Mouse (Mus musculus) kidney, adult 18-20 months (tissue): Measurements from ENCODE around the gene Akr7a5.

Source experiments
- DNase-seq: peaks from one replicate; pipeline ENCODE4 v3.0.0; 2021

Akr7a5 gene

DNA sequence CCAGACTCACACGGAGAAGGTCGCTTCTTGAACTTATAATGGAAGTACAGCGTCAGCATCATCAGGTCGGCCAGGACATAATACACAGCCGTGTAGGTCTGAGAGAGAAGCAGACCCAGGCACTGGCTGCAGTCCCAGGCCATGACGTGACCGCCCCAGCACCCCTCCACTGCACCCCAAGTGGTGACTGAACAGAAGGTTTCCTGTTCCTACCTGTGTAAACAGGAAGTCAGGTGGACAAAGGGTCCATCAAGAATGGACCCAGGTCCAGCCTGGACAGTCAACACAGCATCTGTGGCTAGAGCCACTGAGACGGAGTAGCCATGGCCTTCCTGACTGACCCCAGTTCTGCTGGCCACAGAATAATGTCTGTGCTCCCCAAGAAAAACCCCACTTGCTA lies 8.8 kb upstream of the Akr7a5 start:
- no peak for DNase-seq

DNA sequence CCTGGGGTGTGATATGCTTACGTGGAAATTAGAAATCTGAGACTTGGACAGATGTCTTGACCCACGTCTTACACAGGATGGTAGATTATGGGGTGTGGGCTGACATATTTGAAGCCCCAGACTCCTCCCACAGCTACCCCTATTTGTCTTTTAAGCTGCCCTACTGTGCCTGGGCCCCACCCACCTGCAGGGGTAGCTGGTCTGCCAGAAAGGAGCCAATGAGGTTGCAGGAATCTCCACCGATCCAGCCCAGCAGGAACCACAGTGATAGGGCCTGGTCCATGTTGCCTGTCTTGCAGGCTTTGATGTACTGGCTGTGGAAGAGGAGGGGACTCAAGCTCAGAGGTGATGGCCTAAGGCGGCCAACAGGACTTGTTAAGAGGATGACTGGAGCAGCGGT lies 8.3 kb upstream of the Akr7a5 start:
- DNase-seq = no peak

DNA sequence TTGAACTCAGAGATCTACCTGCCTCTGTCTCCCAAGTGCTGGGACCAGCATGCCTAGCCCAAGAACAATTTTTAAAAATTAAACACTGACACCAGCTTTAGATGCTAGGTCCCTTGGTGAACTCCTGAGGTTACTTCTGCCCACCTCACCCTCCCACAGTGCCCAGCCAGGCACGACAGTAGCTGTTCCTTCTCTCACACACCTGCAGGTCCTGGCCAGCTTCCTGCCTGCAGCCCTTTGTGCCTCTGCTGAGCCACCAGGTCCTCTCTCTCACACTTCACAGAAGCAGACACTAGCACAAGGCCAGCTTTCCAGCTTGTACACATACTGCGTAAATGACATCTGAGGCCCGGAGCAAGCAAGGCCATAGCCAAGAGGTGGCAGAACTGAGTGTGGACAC lies 5.0 kb upstream of the Akr7a5 start:
- no peak for DNase-seq

DNA sequence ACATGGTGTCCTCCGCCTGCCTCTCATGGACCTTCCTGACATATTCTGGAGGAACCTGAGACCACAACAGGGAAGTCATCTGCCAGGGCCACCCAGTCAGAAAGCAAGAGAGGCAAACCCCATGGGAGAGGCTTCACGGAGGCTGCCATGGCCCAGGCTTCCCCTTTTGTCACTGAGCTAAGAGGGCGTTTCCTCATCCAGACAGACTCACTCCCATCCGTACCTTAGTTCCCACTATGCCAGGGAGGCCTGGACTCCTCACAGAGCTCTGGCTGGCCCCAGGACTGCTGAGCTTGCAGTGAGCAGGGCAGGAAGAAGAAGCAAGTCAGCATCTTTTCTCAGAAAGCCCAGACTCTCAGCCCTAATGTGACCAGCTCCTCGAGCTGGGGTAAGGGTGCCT lies 2.6 kb upstream of the Akr7a5 start:
- no peak for DNase-seq

DNA sequence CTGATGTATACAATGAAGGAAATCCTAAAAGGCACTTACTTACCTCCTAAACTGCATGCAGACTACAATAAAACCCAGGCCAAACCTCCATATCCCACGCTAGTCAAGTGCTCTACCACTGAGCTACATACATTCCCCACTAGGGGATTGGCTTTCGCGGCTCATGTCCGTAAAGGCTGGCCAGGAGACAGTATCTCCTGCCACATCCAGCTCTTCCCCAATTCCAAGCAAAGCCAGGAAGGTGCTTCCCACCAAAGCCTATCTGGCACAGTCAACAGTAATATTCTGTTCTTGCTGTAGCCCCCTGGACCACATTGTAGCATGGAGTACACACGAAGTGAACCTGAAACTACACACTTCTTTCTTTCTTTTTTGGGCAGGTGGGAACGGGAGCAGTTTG lies 893 bp upstream of the Akr7a5 start:
- no peak for DNase-seq

DNA sequence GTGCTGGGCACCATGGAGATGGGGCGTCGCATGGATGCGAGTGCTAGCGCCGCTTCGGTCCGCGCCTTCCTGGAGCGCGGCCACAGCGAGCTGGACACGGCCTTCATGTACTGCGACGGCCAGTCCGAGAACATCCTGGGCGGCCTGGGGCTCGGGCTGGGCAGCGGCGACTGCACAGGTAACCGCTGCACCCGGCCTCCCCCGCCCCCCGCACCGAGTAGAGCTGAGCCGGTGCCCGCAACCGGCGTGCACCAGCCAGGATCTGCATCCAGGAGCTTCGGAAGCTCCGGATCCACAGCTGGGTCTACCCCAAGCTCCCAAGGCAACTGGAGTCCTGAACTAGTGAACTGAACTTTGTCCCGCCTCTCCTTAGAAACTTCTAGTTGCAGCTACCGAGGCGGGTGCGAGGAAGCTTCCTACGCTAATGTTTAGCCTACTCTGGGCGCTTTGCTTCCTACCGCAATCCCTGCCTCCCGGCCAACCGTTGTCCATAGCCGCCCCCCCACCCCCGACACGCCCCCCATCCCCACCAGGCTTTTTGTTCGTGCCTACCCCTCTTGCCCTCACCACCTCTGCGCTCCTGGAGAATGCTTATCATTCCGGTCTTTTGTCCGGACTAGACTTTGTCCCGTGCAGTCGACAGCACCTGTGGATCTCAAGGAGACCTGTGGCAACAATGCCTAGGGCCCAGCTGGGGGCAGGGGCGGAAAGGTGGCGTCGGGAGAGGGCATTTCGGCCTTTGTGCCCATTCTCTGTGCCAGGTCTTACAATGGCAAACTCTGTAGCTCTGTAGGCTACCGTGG lies 556 bp downstream of the Akr7a5 start:
- DNase-seq = peak; percentile 68

DNA sequence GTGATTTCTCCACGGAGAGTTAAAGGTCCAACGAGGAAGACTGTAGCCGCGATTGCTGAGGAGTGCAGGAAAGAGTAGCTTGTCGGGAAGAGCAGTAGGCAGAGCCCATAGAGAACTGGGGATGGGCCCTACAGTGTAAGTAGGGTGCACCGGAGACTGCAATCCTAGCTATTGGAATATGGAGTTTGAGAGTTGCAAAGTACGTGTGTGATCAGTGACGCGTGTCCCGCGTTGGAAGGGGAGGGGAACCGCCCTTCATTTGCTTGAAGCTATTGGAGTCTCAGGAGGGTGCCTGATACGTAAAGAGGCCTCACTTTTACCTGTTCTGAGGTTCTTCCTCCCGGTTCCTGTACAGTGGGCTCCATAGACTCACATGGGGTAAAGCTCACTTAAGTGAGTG lies 1.2 kb downstream of the Akr7a5 start:
- peak; percentile 38 for DNase-seq

DNA sequence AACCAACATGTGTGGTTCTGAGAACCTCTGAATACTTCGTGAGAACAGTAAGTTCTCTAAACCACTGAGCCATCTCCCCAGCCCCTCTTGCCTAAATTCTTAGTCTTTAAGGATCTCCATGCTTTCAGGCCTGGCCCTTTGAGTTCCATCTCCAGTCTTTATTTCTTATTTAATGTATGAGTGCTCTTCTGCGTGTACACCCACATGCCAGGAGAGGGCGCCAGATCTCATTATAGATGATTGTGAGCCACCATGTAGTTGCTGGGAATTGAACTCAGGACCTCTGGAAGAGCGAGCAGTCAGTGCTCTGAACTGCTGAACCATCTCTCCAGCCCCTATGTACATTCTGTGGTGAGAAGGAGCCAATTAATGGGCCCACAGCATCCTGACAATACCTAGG lies 2.1 kb downstream of the Akr7a5 start:
- peak; percentile 52 for DNase-seq

DNA sequence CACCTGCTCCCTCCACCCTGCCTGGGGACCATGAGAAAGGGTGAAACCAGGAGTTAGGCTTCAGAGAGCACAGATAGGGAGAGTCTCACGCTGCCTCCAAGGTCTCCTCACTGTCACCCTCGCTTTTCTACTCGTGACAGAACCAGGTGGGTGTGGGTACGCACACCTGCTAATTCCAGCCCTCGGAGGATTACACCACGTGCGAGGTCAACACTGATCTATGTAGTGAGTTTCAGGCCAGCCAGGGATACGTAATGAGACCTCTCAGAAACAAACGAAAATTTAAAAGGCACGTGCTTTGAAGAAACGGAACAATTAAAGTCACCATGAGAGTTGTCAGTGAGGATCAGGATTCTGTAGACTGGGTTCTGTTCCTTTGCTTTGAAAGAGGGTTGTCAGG lies 7.9 kb downstream of the Akr7a5 start:
- no peak for DNase-seq

DNA sequence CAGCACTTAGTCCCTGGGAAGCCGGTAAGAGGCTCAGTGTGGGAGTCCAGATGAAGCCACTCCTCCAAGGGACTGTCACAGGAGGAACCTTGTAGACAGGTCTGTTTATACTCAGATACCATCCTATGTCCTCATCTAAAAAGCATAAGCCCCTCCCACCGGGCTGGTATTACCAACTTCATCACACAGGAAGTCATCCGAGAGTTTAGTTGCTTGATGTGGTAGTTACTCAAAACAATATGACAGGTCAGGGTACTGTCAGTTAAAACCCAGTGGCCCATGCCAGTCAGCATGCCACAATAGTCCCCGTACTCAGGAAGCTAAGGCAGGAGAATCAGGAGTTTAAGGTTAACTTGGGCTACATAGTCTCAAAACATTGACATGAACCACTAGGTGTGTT lies 9.2 kb downstream of the Akr7a5 start:
- DNase-seq = no peak

DNA sequence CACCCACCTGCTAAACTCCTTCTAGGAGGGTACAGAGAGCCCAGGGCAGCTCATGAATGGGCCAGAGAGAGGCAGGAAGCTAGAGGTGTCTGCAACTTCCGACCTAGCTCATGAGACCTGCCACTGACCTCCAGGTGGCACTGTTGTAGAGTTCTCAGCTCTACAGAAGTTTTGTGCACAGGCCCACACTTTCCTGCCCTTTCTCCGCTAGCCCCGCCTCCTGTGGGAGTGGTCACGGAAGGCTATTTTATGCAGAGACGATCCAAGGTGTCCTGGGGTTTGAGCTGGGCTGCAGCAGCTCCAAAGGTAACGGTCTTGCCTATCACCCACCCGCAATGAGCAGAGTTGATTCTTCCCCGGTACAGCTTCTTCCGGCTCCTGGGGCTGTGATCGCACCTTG lies 20.1 kb downstream of the Akr7a5 start:
- peak; percentile 87 for DNase-seq

DNA sequence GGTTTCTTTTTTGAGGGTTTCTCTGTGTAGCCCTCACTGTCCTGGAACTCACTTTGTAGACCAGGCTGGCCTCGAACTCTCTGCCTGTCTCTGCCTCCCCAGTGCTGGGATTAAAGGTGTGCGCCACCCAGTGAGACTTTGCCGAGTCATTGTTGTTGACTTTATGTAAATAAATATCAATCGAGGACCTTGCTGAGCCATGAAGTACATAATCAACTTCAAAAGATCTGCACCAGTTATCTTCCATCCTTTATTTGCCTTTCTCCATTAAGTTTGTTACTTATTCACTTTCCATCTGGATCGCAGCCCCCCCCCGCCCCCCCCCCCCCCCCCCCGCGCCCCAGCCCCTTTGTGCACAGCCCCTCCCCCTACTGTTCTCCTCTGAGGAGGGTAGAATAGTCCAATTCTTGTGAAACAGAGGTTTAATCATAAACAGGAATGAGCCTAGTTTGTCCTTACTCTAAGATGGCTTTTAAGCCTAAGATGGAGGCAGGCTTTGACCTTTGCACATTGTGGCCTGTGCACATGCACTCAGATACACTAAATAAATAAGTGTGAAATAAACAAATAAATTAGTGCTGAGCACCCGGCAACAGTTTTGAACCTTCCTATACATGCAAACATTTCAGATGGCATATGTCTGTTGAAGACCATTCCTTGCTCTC lies 24.2 kb downstream of the Akr7a5 start:
- DNase-seq = no peak

DNA sequence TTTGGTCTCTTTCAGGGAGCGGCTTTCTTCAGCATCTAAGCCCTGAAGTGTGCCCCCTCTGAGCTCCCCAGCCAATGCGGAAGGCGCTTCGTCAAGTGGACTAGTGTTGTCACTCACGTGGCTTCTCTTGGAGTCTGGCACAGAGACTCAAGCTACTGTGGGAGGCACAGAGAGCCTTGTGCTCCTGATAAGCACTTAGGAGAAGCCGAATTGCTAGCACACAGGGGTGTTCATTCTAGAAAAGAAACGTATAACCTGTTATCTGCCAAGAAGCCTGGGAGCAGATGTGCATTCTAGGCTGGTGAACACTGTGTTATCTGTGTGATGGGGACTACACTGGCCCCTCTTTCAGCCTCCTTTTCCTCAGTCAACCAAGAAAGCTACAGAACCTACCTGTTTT lies 25.0 kb downstream of the Akr7a5 start:
- DNase-seq = no peak

DNA sequence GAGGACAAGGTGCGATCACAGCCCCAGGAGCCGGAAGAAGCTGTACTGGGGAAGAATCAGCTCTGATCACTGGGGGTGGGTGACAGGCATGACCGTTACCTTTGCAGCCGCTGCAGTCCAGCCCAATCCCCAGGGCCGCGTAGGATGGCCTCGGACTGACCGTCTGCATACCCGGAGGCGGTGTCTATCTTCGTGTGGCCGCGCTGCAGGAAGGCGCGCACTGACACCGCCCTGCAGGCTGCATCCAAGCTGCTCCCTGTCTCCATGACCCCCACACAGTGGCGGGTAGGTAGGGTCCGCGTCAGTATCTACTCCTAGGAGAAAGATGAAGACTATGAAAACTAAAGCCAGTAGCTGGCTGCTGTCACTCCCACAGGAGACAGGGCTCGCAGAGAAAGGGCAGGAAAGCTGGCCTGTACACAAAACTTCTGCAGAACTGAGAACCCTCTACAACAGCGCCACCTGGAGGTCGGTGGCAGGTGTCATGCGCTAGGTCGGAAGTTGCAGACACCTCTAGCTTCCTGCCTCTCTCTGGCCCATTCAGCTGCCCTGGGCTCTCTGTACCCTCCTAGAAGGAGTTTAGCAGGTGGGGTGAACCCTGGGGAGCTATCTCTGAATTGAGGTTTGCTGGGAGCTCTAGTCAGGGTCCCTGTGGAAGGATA lies 26.4 kb downstream of the Akr7a5 start:
- peak; percentile 84 for DNase-seq

DNA sequence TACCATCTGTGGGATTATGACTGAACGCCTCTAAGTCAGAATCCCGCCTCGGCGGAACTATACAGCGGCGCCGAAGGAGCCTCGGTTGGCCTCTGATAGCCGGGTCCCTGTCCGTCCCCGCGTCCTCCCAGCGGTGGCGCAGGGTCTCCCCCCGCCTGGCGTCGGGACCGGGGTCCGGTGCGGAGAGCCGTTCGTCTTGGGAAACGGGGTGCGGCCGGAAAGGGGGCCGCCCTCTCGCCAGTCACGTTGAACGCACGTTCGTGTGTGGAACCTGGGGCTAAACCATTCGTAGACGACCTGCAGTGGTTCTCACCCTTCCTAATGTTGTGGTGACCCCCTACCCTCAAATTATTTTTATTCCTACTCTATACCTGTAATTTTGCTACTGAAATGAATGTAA lies 27.6 kb downstream of the Akr7a5 start:
- no peak for DNase-seq

DNA sequence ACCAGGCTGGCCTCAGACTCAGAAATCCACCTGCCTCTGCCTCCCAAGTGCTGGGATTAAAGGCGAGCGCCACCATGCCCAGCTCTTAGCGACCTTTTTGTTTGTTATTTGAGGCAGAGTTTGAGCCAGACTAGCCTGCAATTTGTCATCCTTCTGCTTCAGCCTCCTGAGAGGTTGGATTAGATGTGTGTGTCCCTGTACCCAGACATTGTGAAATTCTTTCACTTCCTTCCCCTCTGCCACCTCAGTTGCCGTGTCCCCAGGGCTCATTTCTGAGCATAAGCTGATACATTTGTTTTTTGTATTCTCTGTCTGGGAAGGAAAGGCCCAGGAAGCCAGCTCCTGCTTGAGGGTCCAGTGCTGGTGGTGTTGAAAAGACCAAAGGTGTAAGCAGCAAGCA lies 30.3 kb downstream of the Akr7a5 start:
- no peak for DNase-seq

DNA sequence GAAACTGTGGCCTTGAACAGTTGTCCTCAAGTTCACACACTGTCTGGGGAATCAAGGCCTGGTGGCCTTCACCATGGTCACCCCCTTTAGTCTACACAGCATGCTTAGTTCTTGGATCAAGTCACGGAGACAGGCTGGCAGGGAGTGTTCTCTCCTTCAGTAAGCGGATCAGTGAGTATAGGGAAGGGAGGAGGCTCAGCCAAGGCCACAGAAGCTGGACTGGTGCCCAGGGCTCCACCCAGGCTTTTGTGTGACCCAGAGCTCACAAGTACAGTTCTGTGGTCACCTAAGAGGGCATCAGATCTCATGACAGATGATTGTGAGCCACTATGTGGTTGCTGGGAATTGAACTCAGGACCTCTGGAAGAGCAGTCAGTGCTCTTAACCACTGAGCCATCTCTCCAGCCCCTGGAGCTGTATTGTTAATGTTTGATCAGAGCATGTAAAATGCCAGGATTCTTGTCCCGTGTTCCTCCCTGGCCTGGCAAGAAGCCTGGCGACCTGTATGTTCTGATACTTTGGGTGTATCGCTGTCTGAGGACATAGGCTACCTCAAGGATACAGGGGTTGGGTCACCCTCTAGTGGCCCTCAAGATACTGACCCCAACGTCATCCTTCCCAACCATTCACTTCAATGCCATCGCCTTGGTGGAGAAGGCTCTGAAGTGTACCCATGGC lies 31.2 kb downstream of the Akr7a5 start:
- DNase-seq = peak; percentile 40

DNA sequence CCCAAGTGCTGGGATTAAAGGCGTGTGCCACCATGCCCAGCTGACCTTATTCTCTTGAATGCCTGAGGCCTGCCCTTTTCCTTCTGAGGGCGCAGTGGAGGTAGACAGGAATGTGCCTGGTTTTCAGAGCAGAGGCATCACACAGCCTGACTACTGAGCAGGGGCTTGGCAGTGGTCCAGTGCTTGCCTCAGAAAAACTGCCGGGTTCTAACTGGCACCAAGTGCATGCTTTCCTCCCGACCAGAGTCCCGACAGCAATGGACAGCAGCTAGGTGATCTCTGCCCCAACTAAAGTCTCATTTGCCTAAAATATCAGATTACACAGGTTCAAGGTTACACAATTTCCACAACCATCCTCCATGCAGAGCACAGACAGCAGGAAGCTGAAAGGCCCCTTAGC lies 33.2 kb downstream of the Akr7a5 start:
- DNase-seq = peak; percentile 63

DNA sequence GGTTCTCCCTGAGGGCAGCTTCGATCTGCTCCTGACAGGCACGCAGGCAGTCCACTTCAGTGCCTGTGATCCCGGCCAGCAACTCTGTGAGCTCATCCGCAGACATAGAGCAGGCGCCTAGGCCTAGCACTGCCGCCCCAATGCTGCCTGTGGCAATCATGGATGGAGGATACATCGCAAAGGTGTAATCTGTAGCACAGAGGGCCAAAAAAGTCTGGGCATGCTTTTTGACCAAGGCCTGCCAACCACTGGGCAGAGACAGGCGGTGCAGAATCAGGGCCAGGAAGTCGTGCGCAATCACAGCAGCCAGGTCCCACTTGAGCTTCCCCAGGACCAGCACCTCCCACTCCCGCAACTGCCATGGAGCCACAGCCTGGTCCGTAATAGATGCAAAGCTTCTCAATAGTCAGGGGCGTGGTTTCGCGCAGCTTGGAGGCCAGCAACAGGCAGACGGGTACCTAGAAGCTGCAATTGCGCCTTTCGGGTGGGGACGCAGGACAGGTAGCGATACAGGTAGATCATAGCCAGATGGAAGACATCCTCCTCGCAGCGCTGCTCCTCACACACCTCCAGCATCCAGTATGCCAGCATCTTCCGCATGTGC lies 35.0 kb downstream of the Akr7a5 start:
- no peak for DNase-seq

DNA sequence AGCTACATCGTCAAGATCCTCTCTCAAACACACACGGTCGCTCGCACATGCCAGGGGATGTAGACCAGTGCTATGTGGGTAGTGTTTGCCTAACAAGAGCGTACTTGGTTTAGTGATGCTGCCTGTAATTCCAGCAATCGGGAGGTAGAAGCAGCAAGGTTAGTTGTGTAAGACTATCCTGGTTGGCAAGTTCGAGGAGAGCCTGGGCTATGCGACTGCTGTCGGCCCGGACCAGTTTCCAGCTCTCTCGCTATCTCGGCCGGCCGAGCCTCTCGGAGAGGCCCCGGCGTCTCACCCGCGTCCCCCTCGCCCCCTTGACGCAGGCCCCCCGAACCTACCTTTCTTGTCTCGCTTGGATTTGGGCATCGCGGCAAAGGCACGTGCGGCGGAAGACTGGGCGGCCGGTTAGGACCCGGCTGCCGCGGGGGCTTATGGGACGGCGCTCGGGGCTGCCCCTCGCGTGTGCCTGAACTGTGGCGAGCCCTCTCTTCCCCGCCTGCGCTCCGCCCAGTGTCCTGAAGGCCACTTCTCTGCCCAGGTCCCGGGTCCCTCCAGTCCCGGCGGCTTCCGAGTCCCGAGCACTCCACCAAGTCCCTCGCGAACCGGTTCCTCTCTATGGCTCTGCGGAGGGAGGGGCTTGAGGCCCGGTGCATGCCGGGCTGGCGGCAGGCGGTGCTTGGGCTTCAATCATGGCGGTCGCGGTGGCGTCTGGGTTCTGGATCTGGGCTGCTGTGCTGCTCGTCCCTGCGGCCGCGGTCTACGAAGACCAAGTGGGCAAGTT lies 41.6 kb downstream of the Akr7a5 start, which contains the start of the genes Mrto4, Emc1 and Ubr4:
Gene Mrto4 (minus strand): TSS at position 646 of the 781 bp plus-strand sequence.
Gene Emc1 (plus strand): TSS at position 657 of the 781 bp plus-strand sequence.
Gene Ubr4 (plus strand): TSS at position 679 of the 781 bp plus-strand sequence.
- DNase-seq = peak; percentile 91

DNA sequence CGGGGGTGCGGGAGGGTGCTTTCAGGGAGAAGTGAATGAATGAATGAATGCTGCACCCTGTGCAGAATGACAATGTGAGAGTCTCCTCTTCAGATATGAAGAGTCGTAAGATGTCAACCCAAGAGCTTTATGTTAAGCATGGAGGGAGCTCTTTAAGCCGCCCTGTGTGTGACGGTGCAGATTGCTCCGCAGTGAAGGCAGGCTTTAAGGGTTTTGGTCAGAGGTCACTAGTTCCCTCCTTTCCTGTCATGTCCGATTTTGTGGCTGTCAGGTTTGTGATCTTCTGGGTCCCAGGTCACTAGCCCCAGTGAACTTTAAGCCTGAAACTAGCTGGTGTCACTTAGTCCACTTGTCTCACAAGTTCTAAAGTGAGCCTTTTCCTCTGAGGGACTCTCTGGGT lies 42.3 kb downstream of the Akr7a5 start:
- no peak for DNase-seq

DNA sequence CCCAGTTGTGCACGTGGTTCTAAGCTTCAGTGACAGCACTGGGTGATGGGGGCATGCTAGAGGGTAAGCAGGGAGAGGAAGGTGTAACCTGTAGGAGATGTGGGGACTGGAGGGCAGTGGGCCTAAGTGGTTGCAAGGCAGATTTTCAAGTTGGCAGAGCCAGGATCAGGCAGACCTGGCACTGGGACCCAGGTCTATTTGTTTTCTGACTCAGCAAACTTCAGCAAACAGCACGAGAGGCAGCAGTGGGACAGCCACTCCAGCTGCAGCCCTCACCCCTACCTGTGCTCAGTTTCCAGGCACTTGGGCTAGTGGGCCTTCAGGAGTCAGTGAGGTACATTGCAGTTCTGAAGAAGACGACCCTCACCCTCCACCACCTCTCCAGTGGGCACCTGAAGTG lies 46.7 kb downstream of the Akr7a5 start:
- DNase-seq = no peak
